Mouse (Mus musculus) heart, adult 2 months (tissue): Measurements from ENCODE around the gene Sun5. TPM values are rescaled to one million over a fixed set of nuclear protein-coding genes. Genes with fewer than 3 reads are reported as not detected.

ENCODE experiments used
- DNase-seq, 2 experiments: peaks; one replicate each; pipeline ENCODE4 v3.0.0; 2021
- H3K27ac ChIP-seq: fragments of 200-600 bp; 2 replicates; pipeline ENCODE4 v1.8.1; 2022
- H3K27me3 ChIP-seq: fragments of 200-500 bp; 2 replicates; pipeline ENCODE4 v1.6.1; 2012; ENCODE audit warnings: mild to moderate bottlenecking, low read length, inconsistent platforms, mixed read lengths; ENCODE audit not compliant: control insufficient read depth, insufficient read depth
- H3K36me3 ChIP-seq: fragments of 200-500 bp; 2 replicates; pipeline ENCODE4 v1.6.1; 2012; ENCODE audit warnings: low read length, inconsistent platforms; ENCODE audit not compliant: control insufficient read depth, insufficient read depth
- H3K4me1 ChIP-seq: fragments of 200-500 bp; 2 replicates; pipeline ENCODE4 v1.6.1; 2011; ENCODE audit warnings: low read length; ENCODE audit not compliant: control insufficient read depth, insufficient read depth
- H3K4me3 ChIP-seq: fragments of 200-600 bp; 2 replicates; pipeline ENCODE4 v1.8.1; 2022
- H3K79me2 ChIP-seq: fragments of 200-500 bp; replicated peaks from 2 replicates; pipeline ENCODE4 v1.6.1; 2012; ENCODE audit warnings: mild to moderate bottlenecking, inconsistent platforms, low read length, moderate library complexity, mixed read lengths; ENCODE audit not compliant: control insufficient read depth, insufficient read depth
- H3K9ac ChIP-seq: fragments of 200-500 bp; 2 replicates; pipeline ENCODE4 v1.6.1; 2012; ENCODE audit warnings: low read depth, mild to moderate bottlenecking, control low read depth, inconsistent platforms, low read length, mixed read lengths
- CTCF ChIP-seq: fragments of 200-600 bp; IDR thresholded peaks from 2 replicates; pipeline ENCODE4 v1.8.1; 2022; ENCODE audit warnings: antibody characterized with exemption, mild to moderate bottlenecking, moderate library complexity
- EP300 ChIP-seq: fragments of 200-500 bp; IDR thresholded peaks from 2 replicates; pipeline ENCODE4 v1.6.1; 2011; ENCODE audit warnings: low read depth, low read length, control low read depth; ENCODE audit not compliant: insufficient read depth
- POLR2A ChIP-seq: fragments of 200-500 bp; IDR thresholded peaks from 2 replicates; pipeline ENCODE4 v1.6.1; 2011; ENCODE audit warnings: mild to moderate bottlenecking, low read depth, low read length, control low read depth; ENCODE audit not compliant: insufficient read depth
- whole genome bisulfite sequencing: fragments of 180-500 bp; shearing (Covaris S2); methylation state at CpG from one replicate; pipeline ENCODE4 v1.1.7; 2018; 5-methylcytosine and 5-hydroxymethylcytosine counted together
- intact Hi-C: fragments of 180-260 bp; cut with DNase I; formaldehyde crosslinking; loops from one replicate; pipeline ENCODE4 v1.15.1; 2025
- long read RNA-seq: library from polyadenylated mRNA; stranded (forward); transcript quantifications from one replicate; pipeline ENCODE4 v2.0.0, GENCODE M21; 2021
- polyA plus RNA-seq: library from polyadenylated mRNA; depleted of rRNA; stranded (reverse); fragments of >200 nt; gene quantifications from 2 replicates; pipeline ENCODE4 v1.2.3, GENCODE M21; 2012; rRNA removed
- total RNA-seq, 2 experiments: library from RNA; stranded (reverse); gene quantifications; 2 replicates each; pipeline ENCODE4 v1.2.3; 2021

Sun5 gene
- total RNA-seq, result not detected
- not detected in 2 replicates for polyA plus RNA-seq
- long read RNA-seq, result 0 reads

- 74% methylated on average over 4 of the region's 4 CpGs for WGBS
- Histone ChIP-seq H3K4me1 (no peaks in the 10 kb centered on the region), H3K9ac (no peak within 1 kb of the TSS), H3K27ac (no peak within 1 kb of the TSS), H3K79me2 (no peaks in the 10 kb centered on the region), H3K4me3 (no peak within 1 kb of the TSS), H3K27me3 (no peaks in the 10 kb centered on the region), H3K36me3 (no peaks in the 10 kb centered on the region)
- intact Hi-C loops, result no loop called here
- DNase-seq, result no peak
- no peak for TF ChIP-seq CTCF
- no peak for TF ChIP-seq POLR2A
- no peak for TF ChIP-seq EP300
Measured at GRCm38 (mm10) chr2:153870984-153871383, at the start of gene Sun5. Gene Sun5, minus strand, starts transcription at chr2:153871084.

- Histone ChIP-seq H3K36me3 (no peaks in the 10 kb centered on the region), H3K4me3 (no peak within 1 kb of the TSS), H3K79me2 (no peaks in the 10 kb centered on the region), H3K27ac (no peak within 1 kb of the TSS), H3K4me1 (peaks cover 1% of the 10 kb centered on the region; the same call in 1 of the 2 replicates), H3K27me3 (no peaks in the 10 kb centered on the region), H3K9ac (no peak within 1 kb of the TSS)
- no peak for DNase-seq
- intact Hi-C loops, result no loop called here
- WGBS, result 80% methylated on average over 8 of the region's 8 CpGs
- TF ChIP-seq EP300 (no peak), POLR2A (no peak), CTCF (no peak)
Measured at GRCm38 (mm10) chr2:153917930-153918329, 47.0 kb upstream of the Sun5 start, which contains the start of gene Bpifb3. Gene Bpifb3, plus strand, starts transcription at chr2:153918230.

GRCm38 (mm10) chr2:153914151-153914550, 43.3 kb upstream of the Sun5 start:
- 38% methylated on average over 5 of the region's 5 CpGs for WGBS
- H3K36me3 ChIP-seq, result no peaks in the 10 kb centered on the region
- no peak overlapping the region for H3K27ac ChIP-seq
- TF ChIP-seq POLR2A (no peak), EP300 (no peak), CTCF (no peak)
- H3K27me3 ChIP-seq, result no peaks in the 10 kb centered on the region
- no peak overlapping the region for H3K4me3 ChIP-seq
- peak; percentile 48 to 66 for DNase-seq
- intact Hi-C loops, result no loop called here
- H3K9ac ChIP-seq, result no peak overlapping the region
- H3K4me1 ChIP-seq, result peaks cover 1% of the 10 kb centered on the region; the same call in 1 of the 2 replicates
- no peaks in the 10 kb centered on the region for H3K79me2 ChIP-seq

GRCm38 (mm10) chr2:153906626-153907025, 35.7 kb upstream of the Sun5 start:
- intact Hi-C loops, result no loop called here
- Histone ChIP-seq H3K27ac (no peak overlapping the region), H3K4me3 (no peak overlapping the region), H3K9ac (no peak overlapping the region), H3K36me3 (no peaks in the 10 kb centered on the region), H3K4me1 (no peaks in the 10 kb centered on the region), H3K79me2 (no peaks in the 10 kb centered on the region), H3K27me3 (no peaks in the 10 kb centered on the region)
- TF ChIP-seq EP300, result no peak
- TF ChIP-seq POLR2A, result no peak
- no peak for TF ChIP-seq CTCF
- DNase-seq, result no peak
- WGBS, result 83% methylated on average over 4 of the region's 4 CpGs

GRCm38 (mm10) chr2:153902726-153903125, 31.8 kb upstream of the Sun5 start:
- no peak for DNase-seq
- 75% methylated on average over 6 of the region's 6 CpGs for WGBS
- Histone ChIP-seq H3K4me3 (no peak overlapping the region), H3K27ac (no peak overlapping the region), H3K36me3 (no peaks in the 10 kb centered on the region), H3K9ac (no peak overlapping the region), H3K27me3 (no peaks in the 10 kb centered on the region), H3K79me2 (no peaks in the 10 kb centered on the region), H3K4me1 (no peaks in the 10 kb centered on the region)
- no peak for TF ChIP-seq EP300
- TF ChIP-seq POLR2A, result no peak
- intact Hi-C loops, result no loop called here

- Histone ChIP-seq H3K27me3 (no peaks in the 10 kb centered on the region), H3K9ac (no peak within 1 kb of the TSS), H3K27ac (no peak within 1 kb of the TSS), H3K4me3 (no peak within 1 kb of the TSS), H3K36me3 (no peaks in the 10 kb centered on the region), H3K79me2 (no peaks in the 10 kb centered on the region), H3K4me1 (no peaks in the 10 kb centered on the region)
- no peak for TF ChIP-seq EP300
- no peak for TF ChIP-seq CTCF
- WGBS, result 60% methylated on average over 4 of the region's 4 CpGs
- intact Hi-C loops, result no loop called here
- no peak for DNase-seq
Measured at GRCm38 (mm10) chr2:153900088-153900487, 29.2 kb upstream of the Sun5 start, which contains the start of gene Bpifb6. Gene Bpifb6, plus strand, starts transcription at chr2:153900388.

GRCm38 (mm10) chr2:153899111-153899510, 28.2 kb upstream of the Sun5 start:
- TF ChIP-seq CTCF, result no peak
- no peak for TF ChIP-seq POLR2A
- TF ChIP-seq EP300, result no peak
- Histone ChIP-seq H3K4me3 (no peak overlapping the region), H3K36me3 (no peaks in the 10 kb centered on the region), H3K4me1 (no peaks in the 10 kb centered on the region), H3K27me3 (no peaks in the 10 kb centered on the region), H3K79me2 (no peaks in the 10 kb centered on the region), H3K27ac (no peak overlapping the region), H3K9ac (no peak overlapping the region)
- no peak for DNase-seq
- 75% methylated on average over 5 of the region's 5 CpGs for WGBS
- intact Hi-C loops, result no loop called here
